ENCODE assay signal across 8 mouse cellular contexts in genomic region chr4:134480864-134481263, GRCm38 (mm10). TPM values are rescaled to one million over a fixed set of nuclear protein-coding genes. Genes with fewer than 3 reads are reported as not detected.
DNase-seq lines count a peak whose midpoint lies in the region; ATAC-seq and TF ChIP-seq lines count a peak whose summit lies in the region.

No protein-coding gene starts in this region.

- TF ChIP-seq CTCF in C2C12 (IDR thresholded peaks at IDR 0.05; ENCODE audit: control insufficient read depth, insufficient read depth, insufficient read length) (peak; percentile 68), E14TG2a.4 (conservative IDR thresholded peaks at IDR 0.05; ENCODE audit: low read length) (peak; percentile 94)

- no peak overlapping the region for H3ac ChIP-seq in C2C12 (ENCODE audit: control insufficient read depth, insufficient read length, low read depth)

- H3K4me3 ChIP-seq in C2C12 (ENCODE audit: insufficient read depth, poor library complexity, severe bottlenecking) (no peak overlapping the region), E14TG2a.4 (replicated peaks; ENCODE audit: low read length) (peak overlapping the region; percentile 32)
- no peak overlapping the region for H3K4me3 ChIP-seq in kidney, embryonic 15.5 days (replicated peaks)

- peak; percentile 73 for DNase-seq in c-Kit-positive CD71-positive TER-119-positive erythroid progenitor cells, embryonic 14.5 days (ENCODE audit: low spot score)
- DNase-seq in frontal cortex, postnatal 36 days (ENCODE audit: low spot score in 2 of 2): peak; percentile 72 to 81
- peak; percentile 92 to 94 for DNase-seq in lung, adult 18-20 months
- DNase-seq in right cerebral cortex, adult 2 months (ENCODE audit: low spot score in 2 of 2): peak; percentile 77
- DNase-seq in yolk sac, embryonic 10.5 days (ENCODE audit: low spot score): peak; percentile 58

- no peaks in the 10 kb centered on the region for H3K27me3 ChIP-seq in C2C12 (ENCODE audit: control insufficient read depth, insufficient read depth, insufficient read length)
- peaks cover 4% of the 10 kb centered on the region; the same call in 1 of the 2 replicates for H3K27me3 ChIP-seq in E14TG2a.4 (ENCODE audit: insufficient read depth, low read length)
- peaks cover 5% of the 10 kb centered on the region; the same call in 1 of the 2 replicates for H3K27me3 ChIP-seq in kidney, embryonic 15.5 days

- H3K36me3 ChIP-seq in C2C12 (ENCODE audit: control insufficient read depth, insufficient read depth) (no peaks in the 10 kb centered on the region), E14TG2a.4 (ENCODE audit: insufficient read depth, low read length) (peaks cover 18% of the 10 kb centered on the region)
- peaks cover 14% of the 10 kb centered on the region for H3K36me3 ChIP-seq in kidney, embryonic 15.5 days

- H3K4me2 ChIP-seq in kidney, embryonic 15.5 days: no peak overlapping the region

- H3K79me2 ChIP-seq in C2C12 (ENCODE audit: control insufficient read depth, insufficient read depth): no peaks in the 10 kb centered on the region

- H3K9me3 ChIP-seq in E14TG2a.4 (ENCODE audit: low read length): no peaks in the 10 kb centered on the region
- H3K9me3 ChIP-seq in kidney, embryonic 15.5 days (replicated peaks): no peaks in the 10 kb centered on the region

- ATAC-seq in kidney, embryonic 15.5 days (replicated peaks; ENCODE audit: low FRiP score): peak; percentile 17; the same call in 1 of the 2 replicates

- no peaks in the 10 kb centered on the region for H3K79me3 ChIP-seq in C2C12 (ENCODE audit: low read depth)

- WGBS in kidney, embryonic 15.5 days: 22% methylated on average over 6 of the region's 6 CpGs

- H3K4me1 ChIP-seq in E14TG2a.4 (replicated peaks; ENCODE audit: low read depth, low read length): peaks cover 73% of the 10 kb centered on the region
- 0 out of 2 replicates have a peak, but pooled peaks cover 3% of the 10 kb centered on the region for H3K4me1 ChIP-seq in kidney, embryonic 15.5 days

- no peak overlapping the region for H3K27ac ChIP-seq in kidney, embryonic 15.5 days

- no peak overlapping the region for H3K9ac ChIP-seq in kidney, embryonic 15.5 days

TF ChIP-seq in C2C12, 6 proteins besides CTCF, POLR2A, EP300 and RAD21:
- TF ChIP-seq MAX (IDR thresholded peaks at IDR 0.05) (no peak), USF1 (IDR thresholded peaks at IDR 0.05; ENCODE audit: low read depth) (no peak), MYOG (IDR thresholded peaks at IDR 0.05; ENCODE audit: control insufficient read depth, extremely low read depth, insufficient read length) (no peak), MYOD1 (IDR thresholded peaks at IDR 0.05; ENCODE audit: control insufficient read depth, insufficient read length, low read depth) (no peak), FOSL1 (IDR thresholded peaks at IDR 0.05; ENCODE audit: insufficient read depth, low read length, poor library complexity, severe bottlenecking) (no peak), CEBPB (IDR thresholded peaks at IDR 0.05; ENCODE audit: low read depth) (no peak)

RNA-seq across cellular contexts. Expression of gene Stmn1, which starts 12.7 kb away (rescaled TPM):
- polyA plus RNA-seq in C2C12 (2012; fragmentation: generic; extraction: Trizol): 349 TPM
- polyA plus RNA-seq in kidney, embryonic 15.5 days (2015; fragmentation: Nextera tagmentation; extraction: Ambion mirVana): 1,708 and 1,728 TPM in 2 replicates

RNA-seq across cellular contexts. Expression of gene Paqr7, which starts 15.6 kb away (rescaled TPM):
- 5.1 TPM for polyA plus RNA-seq in C2C12 (2012; fragmentation: generic; extraction: Trizol)
- polyA plus RNA-seq in kidney, embryonic 15.5 days (2015; fragmentation: Nextera tagmentation; extraction: Ambion mirVana): 3.2 and 3.5 TPM in 2 replicates

RNA-seq across cellular contexts. Expression of gene Aunip, which starts 29.9 kb away (rescaled TPM):
- polyA plus RNA-seq in C2C12 (2012; fragmentation: generic; extraction: Trizol): 14.9 TPM
- polyA plus RNA-seq in kidney, embryonic 15.5 days (2015; fragmentation: Nextera tagmentation; extraction: Ambion mirVana): 16.7 and 17.8 TPM in 2 replicates

RNA-seq across cellular contexts. Expression of gene Mtfr1l, which starts 54.3 kb away (rescaled TPM):
- polyA plus RNA-seq in C2C12 (2012; fragmentation: generic; extraction: Trizol): 66.6 TPM
- polyA plus RNA-seq in kidney, embryonic 15.5 days (2015; fragmentation: Nextera tagmentation; extraction: Ambion mirVana): 112 and 115 TPM in 2 replicates
